Mouse (Mus musculus) neutrophil, adult 5-6 weeks (primary cell): ENCODE data around the gene Polr2e. TPM values are rescaled to one million over a fixed set of nuclear protein-coding genes. Genes with fewer than 3 reads are reported as not detected.

Experiments used
- ATAC-seq: fragments of 151-379, 151-347 bp; 2 replicates; pipeline ENCODE4 v1.8.0; 2017; ENCODE audit warnings: mild to moderate bottlenecking, moderate TSS enrichment; ENCODE audit not compliant: insufficient number of reproducible peaks, poor library complexity, low FRiP score, severe bottlenecking; ENCODE audit errors: extremely low read depth
- total RNA-seq: library from RNA; stranded (forward); fragments of 200-1000 nt; gene quantifications from 2 replicates; pipeline ENCODE4 v1.2.3, GENCODE M21; 2017

Polr2e gene
- total RNA-seq, 1 experiment from 2014 or later = 47.7 TPM

DNA sequence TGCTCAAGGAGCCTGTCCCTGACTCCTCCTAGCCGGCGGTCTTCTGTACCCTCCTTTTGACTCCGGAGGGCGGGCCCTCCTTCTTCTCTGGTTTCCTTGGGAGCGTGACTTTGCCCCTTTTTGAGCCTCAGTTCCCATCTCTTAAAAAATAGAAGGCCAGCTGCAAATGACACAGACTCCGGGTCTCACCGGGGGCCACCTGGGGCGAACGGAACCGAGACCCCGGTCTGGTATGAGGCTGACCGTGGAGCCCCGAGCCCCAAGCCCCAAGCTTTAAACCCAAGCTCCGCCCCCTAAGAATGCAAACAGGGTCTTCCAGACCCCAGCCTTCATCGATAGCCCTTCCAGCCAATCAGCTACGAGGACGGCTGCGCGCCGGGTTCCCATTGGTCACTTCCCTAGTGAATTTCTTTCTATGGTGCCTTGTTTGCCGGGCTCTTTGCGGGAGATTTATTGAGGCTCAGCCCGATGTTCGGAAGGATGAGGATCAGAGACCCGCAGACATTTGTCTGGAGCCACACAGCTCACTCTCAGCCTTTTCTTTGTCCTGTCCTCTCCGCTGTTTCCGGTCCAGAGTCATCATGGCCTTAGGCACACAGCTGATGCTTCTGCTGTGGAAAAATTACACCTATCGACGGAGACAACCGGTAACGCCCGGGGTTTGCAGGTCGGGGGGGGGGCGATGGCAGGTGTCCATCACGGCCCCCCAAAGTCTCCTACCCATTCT, 42.4 kb downstream of the Polr2e start:
- no peak for ATAC-seq

GRCm38 (mm10) chr10:79996272-79997033, 43.1 kb downstream of the Polr2e start, which contains the start of gene Abca7:
Abca7 (plus strand) TSS chr10:79996494.
- ATAC-seq = peak; percentile 91

GRCm38 (mm10) chr10:79995636-79996035, 44.0 kb downstream of the Polr2e start:
- ATAC-seq = no peak

DNA sequence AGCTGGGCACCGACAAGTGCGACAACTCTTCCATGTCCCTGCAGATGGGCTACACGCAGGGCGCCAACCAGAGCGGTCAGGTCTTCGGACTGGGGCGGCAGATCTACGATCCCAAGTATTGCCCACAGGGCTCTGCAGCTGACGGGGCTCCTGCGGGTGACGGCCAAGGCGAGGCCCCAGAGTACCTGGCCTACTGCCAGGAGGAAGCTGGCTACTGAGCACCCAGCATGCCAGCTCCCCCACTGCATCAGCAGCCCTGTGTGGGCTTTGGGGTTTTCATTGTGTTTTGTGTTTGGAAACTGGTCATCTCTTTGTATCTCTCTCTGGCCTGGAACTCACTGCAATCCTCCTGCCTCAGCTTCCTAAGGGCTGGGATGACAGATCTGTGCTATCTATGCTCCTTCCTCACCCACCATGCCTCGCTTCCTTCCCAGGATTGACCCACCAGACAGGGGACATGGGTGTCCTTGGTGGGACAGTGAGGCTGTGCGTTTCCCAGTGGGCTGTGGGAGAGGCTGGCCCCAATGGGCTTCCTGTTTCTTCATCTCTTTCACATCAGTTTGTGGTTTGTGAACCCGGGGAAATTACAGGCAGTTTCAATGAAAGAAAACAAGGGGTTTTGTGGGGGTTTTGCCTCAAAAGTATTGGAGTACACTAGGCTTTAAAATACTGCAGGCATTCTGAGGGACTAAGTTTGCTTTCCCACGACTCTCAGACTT, 45.0 kb downstream of the Polr2e start:
- no peak for ATAC-seq

GRCm38 (mm10) chr10:79991548-79991947, 48.0 kb downstream of the Polr2e start:
- no peak for ATAC-seq

DNA sequence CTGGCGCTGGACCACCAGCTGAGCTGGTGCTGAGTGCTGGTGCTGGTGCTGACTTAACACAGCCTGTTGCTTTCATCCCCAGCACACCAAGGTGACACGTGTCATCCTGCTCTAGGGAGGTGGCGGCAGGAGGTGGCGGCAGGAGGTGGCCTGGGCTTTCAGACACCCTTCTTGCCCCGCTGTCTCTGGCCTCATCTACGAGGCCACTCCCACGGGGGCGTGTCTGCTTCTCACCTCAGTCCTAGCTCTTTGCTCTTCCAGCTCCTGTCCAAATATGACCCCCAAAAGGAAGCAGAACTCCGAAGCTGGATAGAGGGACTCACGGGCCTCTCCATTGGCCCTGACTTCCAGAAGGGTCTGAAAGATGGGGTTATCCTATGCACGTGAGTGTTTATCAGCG, 48.5 kb downstream of the Polr2e start:
- no peak for ATAC-seq

- no peak for ATAC-seq
Observed at GRCm38 (mm10) chr10:79989870-79990269, 49.7 kb downstream of the Polr2e start.

DNA sequence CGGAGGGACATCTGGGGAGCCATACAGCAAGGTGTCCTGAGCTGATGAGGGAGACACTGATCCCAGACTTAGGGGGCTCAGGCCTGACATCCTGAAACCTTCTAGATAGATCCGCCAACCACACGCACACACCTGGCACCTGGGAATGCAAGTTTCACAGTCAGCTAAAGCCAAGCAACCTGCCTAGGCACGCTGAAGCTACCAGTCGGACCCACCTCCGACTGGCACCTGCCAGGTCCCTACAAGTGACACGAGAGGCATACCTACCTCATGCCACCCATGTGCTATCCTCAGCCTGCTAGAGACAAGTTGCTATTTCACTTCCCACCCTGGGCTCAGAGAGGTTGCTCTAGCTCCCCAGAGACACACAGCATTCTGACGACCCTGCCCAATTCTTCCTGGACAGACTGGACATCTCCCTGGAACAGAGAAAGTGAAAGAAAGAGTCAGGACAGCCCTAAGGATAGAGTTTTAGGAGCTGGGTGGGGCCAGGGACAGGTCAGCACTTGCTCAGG, 50.3 kb downstream of the Polr2e start:
- ATAC-seq = no peak

- ATAC-seq = no peak
Observed at GRCm38 (mm10) chr10:79988506-79989271, 50.9 kb downstream of the Polr2e start, which contains the start of gene Cnn2. Cnn2 (plus strand) TSS chr10:79988584.

DNA sequence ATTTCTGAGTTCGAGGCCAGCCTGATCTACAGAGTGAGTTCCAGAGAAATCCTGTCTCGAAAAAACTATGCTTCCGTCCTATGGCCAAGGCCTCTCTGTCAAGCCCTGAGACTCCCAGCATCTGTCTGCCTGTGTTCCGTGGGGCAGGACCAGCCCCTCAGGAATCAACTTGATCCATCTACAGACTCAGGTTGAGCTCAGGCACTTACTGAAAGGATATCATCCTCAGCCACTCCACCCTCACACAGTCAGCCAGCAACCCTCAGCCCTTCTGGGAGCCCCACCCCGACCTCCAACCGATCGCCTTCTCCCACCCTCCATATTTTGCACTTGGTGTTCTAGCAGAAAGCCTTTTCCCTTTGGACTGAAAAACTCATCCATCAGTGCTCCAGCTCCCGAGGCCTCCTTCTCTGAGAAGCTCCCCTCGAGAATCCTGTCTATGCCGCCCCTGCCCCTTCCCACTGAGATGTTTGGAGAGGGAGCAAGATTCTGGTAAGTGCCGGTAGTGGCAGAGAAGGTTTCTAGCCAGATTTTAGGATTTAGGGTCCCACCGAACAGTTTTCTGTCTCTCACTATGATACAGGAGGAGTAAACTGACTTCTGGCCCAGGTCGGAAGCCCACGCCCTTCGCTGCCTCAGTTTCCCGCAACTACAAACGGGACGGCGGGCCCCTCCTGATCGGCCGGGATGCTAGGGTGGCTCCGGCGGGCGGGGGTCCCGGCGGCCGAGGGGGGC, 51.7 kb downstream of the Polr2e start:
- no peak for ATAC-seq

GRCm38 (mm10) chr10:79986963-79987362, 52.6 kb downstream of the Polr2e start:
- peak; percentile 49 for ATAC-seq

- ATAC-seq = no peak
Observed at GRCm38 (mm10) chr10:79986232-79986878, 53.2 kb downstream of the Polr2e start.

Other genes starting within 250 kb of the Polr2e start
- 1.1 and 1.2 TPM in 2 replicates for gene Prss57, start 248.8 kb downstream of the Polr2e start, total RNA-seq
- gene Palm, start 246.2 kb downstream of the Polr2e start, total RNA-seq = 40.6 and 42.1 TPM in 2 replicates
- gene Misp, start 218.8 kb downstream of the Polr2e start, total RNA-seq = 1.0 and 1.4 TPM in 2 replicates
- gene Ptbp1, start 185.4 kb downstream of the Polr2e start, total RNA-seq = 101 and 117 TPM in 2 replicates
- gene Prtn3, start 165.3 kb downstream of the Polr2e start, total RNA-seq = not detected in 2 replicates
- gene Plppr3, start 165.2 kb downstream of the Polr2e start, total RNA-seq = 0.93 and 1.7 TPM in 2 replicates
- gene Elane, start 153.5 kb downstream of the Polr2e start, total RNA-seq = not detected in 2 replicates
- gene Cfd, start 148.9 kb downstream of the Polr2e start, total RNA-seq = not detected in 2 replicates
- gene Med16, start 130.9 kb downstream of the Polr2e start, total RNA-seq = 14.0 and 15.0 TPM in 2 replicates
- gene Gm26602, start 128.9 kb downstream of the Polr2e start, total RNA-seq = not detected in 2 replicates
- gene Kiss1r, start 122.8 kb downstream of the Polr2e start, total RNA-seq = 1.4 and 2.4 TPM in 2 replicates
- gene R3hdm4, start 118.6 kb downstream of the Polr2e start, total RNA-seq = 147 and 149 TPM in 2 replicates
- gene Arid3a, start 112.8 kb downstream of the Polr2e start, total RNA-seq = 58.8 and 68.0 TPM in 2 replicates
- 11.4 and 15.9 TPM in 2 replicates for gene Wdr18, start 79.6 kb downstream of the Polr2e start, total RNA-seq
- gene Grin3b, start 69.1 kb downstream of the Polr2e start, total RNA-seq = not detected in 2 replicates
- gene Tmem259, start 55.5 kb downstream of the Polr2e start, total RNA-seq = 80.7 and 81.4 TPM in 2 replicates
- 284 and 308 TPM in 2 replicates for gene Cnn2, start 51.2 kb downstream of the Polr2e start, total RNA-seq
- 45.9 and 53.7 TPM in 2 replicates for gene Abca7, start 43.3 kb downstream of the Polr2e start, total RNA-seq
- gene Arhgap45, start 23.1 kb downstream of the Polr2e start, total RNA-seq = 695 and 736 TPM in 2 replicates
- gene Gpx4, start 7.4 kb upstream of the Polr2e start, total RNA-seq = 206 and 276 TPM in 2 replicates
- gene Sbno2, start 65.8 kb upstream of the Polr2e start, total RNA-seq = 232 and 238 TPM in 2 replicates
- 229 and 235 TPM in 2 replicates for gene Stk11, start 76.0 kb upstream of the Polr2e start, total RNA-seq
- gene Atp5d, start 98.8 kb upstream of the Polr2e start, total RNA-seq = 34.4 and 38.6 TPM in 2 replicates
- 0.98 and 1.6 TPM in 2 replicates for gene Cbarp, start 101.0 kb upstream of the Polr2e start, total RNA-seq
- gene Midn, start 108.5 kb upstream of the Polr2e start, total RNA-seq = 126 and 143 TPM in 2 replicates
- 151 and 158 TPM in 2 replicates for gene Cirbp, start 126.2 kb upstream of the Polr2e start, total RNA-seq
- gene 1600002K03Rik, start 133.1 kb upstream of the Polr2e start, total RNA-seq = 10.3 and 14.2 TPM in 2 replicates
- gene Efna2, start 139.7 kb upstream of the Polr2e start, total RNA-seq = 0.49 TPM in 1 of 2 replicates, not detected in the other
- gene Mum1, start 186.6 kb upstream of the Polr2e start, total RNA-seq = 42.0 and 43.6 TPM in 2 replicates
- 54.3 and 69.8 TPM in 2 replicates for gene Ndufs7, start 209.3 kb upstream of the Polr2e start, total RNA-seq
- 0.70 and 2.7 TPM in 2 replicates for gene Gamt, start 221.2 kb upstream of the Polr2e start, total RNA-seq
- gene Dazap1, start 221.7 kb upstream of the Polr2e start, total RNA-seq = 83.8 and 93.6 TPM in 2 replicates